Mouse (Mus musculus): Measurements from ENCODE around the gene Xlr3b. TPM values are rescaled to one million over a fixed set of nuclear protein-coding genes. Genes with fewer than 3 reads are reported as not detected.

The Xlr3b gene
- total RNA-seq (2023), result 10 to 100 TPM in 1 of 2 experiments, 1 to 10 TPM in 1; 2.1 to 12.0 TPM

GRCm38 (mm10) chrX:73191934-73192333, at the start of gene Xlr3b:
Gene Xlr3b, plus strand, starts transcription at chrX:73192207.

GRCm38 (mm10) chrX:73148496-73148895, 43.5 kb upstream of the Xlr3b start, which contains the start of gene Xlr5b:
Gene Xlr5b, plus strand, starts transcription at chrX:73148796.

GRCm38 (mm10) chrX:73149350-73149749, 42.7 kb upstream of the Xlr3b start, which contains the start of gene DXBay18:
Gene DXBay18, minus strand, starts transcription at chrX:73149450.

GRCm38 (mm10) chrX:73176889-73177288, 15.1 kb upstream of the Xlr3b start, which contains the start of gene Spin2d:
Gene Spin2d, minus strand, starts transcription at chrX:73176989.

GRCm38 (mm10) chrX:73213819-73214564, 22.0 kb downstream of the Xlr3b start, which contains the start of gene Xlr4b:
Gene Xlr4b, plus strand, starts transcription at chrX:73214333.

GRCm38 (mm10) chrX:73227914-73228605, 36.1 kb downstream of the Xlr3b start, which contains the start of gene F8a:
Gene F8a, plus strand, starts transcription at chrX:73228291.

GRCm38 (mm10) chrX:73242821-73243325, 50.9 kb downstream of the Xlr3b start, which contains the start of gene Xlr4c:
Gene Xlr4c, minus strand, starts transcription at chrX:73243130.

Other genes with a start within 250 kb of the Xlr3b start
- under 1 TPM in 1 of 2 experiments, not detected in 1; 0.21 TPM for gene Zfp185, start 204.9 kb upstream of the Xlr3b start, total RNA-seq (2023)
- gene Pnma5, start 155.1 kb upstream of the Xlr3b start, total RNA-seq (2023), result under 1 TPM in 1 of 2 experiments, not detected in 1; 0.67 TPM
- not detected for gene Pnma3, start 127.4 kb upstream of the Xlr3b start, total RNA-seq (2023)
- gene Xlr4a, start 109.7 kb upstream of the Xlr3b start, total RNA-seq (2023), result 1 to 10 TPM; 2.9 to 5.5 TPM
- gene Xlr3a, start 95.1 kb upstream of the Xlr3b start, total RNA-seq (2023), result not detected
- not detected for gene Gm14685, start 75.2 kb upstream of the Xlr3b start, total RNA-seq (2023)
- not detected for gene Xlr5b, start 43.4 kb upstream of the Xlr3b start, total RNA-seq (2023)
- gene DXBay18, start 42.8 kb upstream of the Xlr3b start, total RNA-seq (2023), result not detected
- gene Spin2d, start 15.2 kb upstream of the Xlr3b start, total RNA-seq (2023), result not detected
- 1 to 10 TPM; 5.7 to 7.0 TPM for gene Xlr4b, start 22.1 kb downstream of the Xlr3b start, total RNA-seq (2023)
- 1 to 10 TPM; 6.2 to 7.9 TPM for gene F8a, start 36.1 kb downstream of the Xlr3b start, total RNA-seq (2023)
- gene Xlr4c, start 50.9 kb downstream of the Xlr3b start, total RNA-seq (2023), result 1 to 10 TPM in 1 of 2 experiments, under 1 TPM in 1; 0.68 to 9.7 TPM
- gene Xlr3c, start 73.2 kb downstream of the Xlr3b start, total RNA-seq (2023), result not detected
- gene Xlr5a, start 100.8 kb downstream of the Xlr3b start, total RNA-seq (2023), result not detected
- not detected for gene Xlr5c, start 100.8 kb downstream of the Xlr3b start, total RNA-seq (2023)
- not detected for gene Gm45015, start 144.6 kb downstream of the Xlr3b start, total RNA-seq (2023)
- gene Zfp275, start 150.4 kb downstream of the Xlr3b start, total RNA-seq (2023), result 10 to 100 TPM; 12.1 to 16.7 TPM
- gene Gm18336, start 206.5 kb downstream of the Xlr3b start, total RNA-seq (2023), result not detected
- not detected for gene Zfp92, start 218.9 kb downstream of the Xlr3b start, total RNA-seq (2023)
- gene Trex2, start 243.1 kb downstream of the Xlr3b start, total RNA-seq (2023), result not detected